Mouse (Mus musculus) liver, adult 10 weeks (tissue): ENCODE measurements around the gene Arg1. TPM values are rescaled to one million over a fixed set of nuclear protein-coding genes. Genes with fewer than 3 reads are reported as not detected.

Source experiments
- polyA plus RNA-seq: library from polyadenylated mRNA; stranded (reverse); fragments of 350-450 nt; fragmentation: Illumina TruSeq; extraction: RNeasy Lipid Tissue Mini Kit (QIAGEN cat#74804); gene quantifications from one replicate; pipeline ENCODE4 v1.2.3, GENCODE M21; 2014; ENCODE audit warnings: low read depth, low replicate concordance

The Arg1 gene
- polyA plus RNA-seq = 1,290 TPM

DNA sequence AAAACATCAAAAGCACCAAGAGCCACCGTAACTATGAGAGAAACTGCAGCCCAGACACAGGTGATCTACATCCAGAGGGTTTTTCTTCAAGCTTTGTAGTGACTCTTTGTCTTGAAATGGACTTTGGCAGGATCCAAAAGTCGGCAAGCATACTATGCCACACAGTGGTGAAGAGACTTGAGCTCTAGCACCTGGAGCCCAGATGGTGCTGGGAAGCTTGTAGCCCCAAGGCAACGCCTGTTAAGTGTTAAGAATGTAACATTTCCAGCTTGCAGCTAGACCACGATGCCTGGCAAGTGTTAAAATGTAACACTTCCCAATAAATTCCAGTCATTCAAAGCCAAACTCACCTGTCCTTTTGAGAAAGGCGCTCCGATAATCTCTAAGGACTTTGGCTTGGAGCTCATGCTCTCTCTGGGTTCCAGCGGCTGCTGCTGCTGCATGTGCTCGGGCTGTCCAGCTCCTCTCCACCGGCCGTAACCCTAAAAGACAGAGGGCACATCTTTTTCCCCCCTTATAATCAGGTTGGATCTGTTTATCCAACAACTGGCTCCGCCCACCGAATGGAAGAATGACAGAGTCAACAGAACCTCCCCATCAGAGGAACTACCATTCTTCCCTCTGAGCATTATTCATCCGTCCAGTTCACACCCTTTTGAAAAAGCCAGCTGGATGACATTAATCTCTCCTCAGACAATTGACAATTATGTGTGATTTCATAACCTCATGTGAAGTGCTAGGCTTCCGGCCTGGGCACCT is at the start of gene Arg1:
Arg1 (minus strand) TSS at position 523 of the 759 bp plus-strand sequence.

GRCm38 (mm10) chr10:24869760-24870290 is 57.5 kb downstream of the Arg1 start, which contains the start of gene Med23:
Med23 (plus strand) TSS chr10:24869986.

Other genes with a start within 250 kb of the Arg1 start
- 21.1 TPM for gene Enpp1, start 215.3 kb downstream of the Arg1 start, polyA plus RNA-seq
- gene Enpp3, start 84.7 kb downstream of the Arg1 start, polyA plus RNA-seq = 28.2 TPM
- gene Med23, start 57.5 kb downstream of the Arg1 start, polyA plus RNA-seq = 5.4 TPM